Mouse (Mus musculus) heart, embryonic 13.5 days (tissue): Measurements from ENCODE around the gene Caskin1. TPM values are rescaled to one million over a fixed set of nuclear protein-coding genes. Genes with fewer than 3 reads are reported as not detected.

ENCODE experiments used
- ATAC-seq: fragments of 200-750 bp; cut with Nextera tagmentation; 2 replicates; pipeline ENCODE4 v1.8.0; 2017; ENCODE audit warnings: moderate TSS enrichment; ENCODE audit not compliant: insufficient number of reproducible peaks, low FRiP score, low TSS enrichment; ENCODE audit errors: extremely low read depth
- H3K27ac ChIP-seq: fragments of 300-500 bp; sonication (generic); replicated peaks from 2 replicates; pipeline ENCODE4 v1.5.1; 2015; ENCODE audit warnings: moderate library complexity, mild to moderate bottlenecking, inconsistent platforms
- H3K27me3 ChIP-seq: fragments of 300-500 bp; sonication (generic); replicated peaks from 2 replicates; pipeline ENCODE4 v1.6.1; 2015; ENCODE audit warnings: mild to moderate bottlenecking, inconsistent platforms
- H3K36me3 ChIP-seq: fragments of 300-500 bp; sonication (generic); 2 replicates; pipeline ENCODE4 v1.6.1; 2015; ENCODE audit warnings: mild to moderate bottlenecking, inconsistent platforms
- H3K4me1 ChIP-seq: fragments of 300-500 bp; sonication (generic); 2 replicates; pipeline ENCODE4 v1.6.1; 2015; ENCODE audit warnings: inconsistent platforms
- H3K4me2 ChIP-seq: fragments of 300-500 bp; sonication (generic); 2 replicates; pipeline ENCODE4 v1.6.1; 2015; ENCODE audit warnings: inconsistent platforms, mild to moderate bottlenecking, moderate library complexity
- H3K4me3 ChIP-seq: fragments of 300-500 bp; sonication (generic); 2 replicates; pipeline ENCODE4 v1.5.1; 2015; ENCODE audit warnings: moderate library complexity, mild to moderate bottlenecking, inconsistent platforms
- H3K9ac ChIP-seq: fragments of 300-500 bp; sonication (generic); 2 replicates; pipeline ENCODE4 v1.6.1; 2015; ENCODE audit warnings: inconsistent platforms, mild to moderate bottlenecking, moderate library complexity
- H3K9me3 ChIP-seq: fragments of 300-500 bp; sonication (generic); 2 replicates; pipeline ENCODE4 v1.6.1; 2016; ENCODE audit warnings: inconsistent platforms
- WGBS: fragments of 180-500 bp; shearing (Covaris S2); methylation state at CpG from one replicate; pipeline ENCODE4 v1.1.7; 2015; ENCODE audit warnings: mixed read lengths; 5-methylcytosine and 5-hydroxymethylcytosine counted together
- polyA plus RNA-seq: library from polyadenylated mRNA; unstranded; fragments of >200 nt; fragmentation: Nextera tagmentation; extraction: Ambion mirVana; gene quantifications from 2 replicates; pipeline ENCODE4 v1.2.1, GENCODE M21; 2015

Caskin1 gene
- 0.55 and 0.76 TPM in 2 replicates for polyA plus RNA-seq

GRCm38 (mm10) chr17:24488186-24488661, at the start of gene Caskin1:
Gene Caskin1, plus strand, starts transcription at chr17:24488601.
- H3K9ac ChIP-seq = peak within 1 kb of the TSS; percentile 86
- peak within 1 kb of the TSS; percentile 99 for H3K4me2 ChIP-seq
- H3K27me3 ChIP-seq = peaks cover 64% of the 10 kb centered on the region
- ATAC-seq = no peak
- no peaks in the 10 kb centered on the region for H3K36me3 ChIP-seq
- no peak within 1 kb of the TSS for H3K27ac ChIP-seq
- H3K9me3 ChIP-seq = no peaks in the 10 kb centered on the region
- peaks cover 19% of the 10 kb centered on the region for H3K4me1 ChIP-seq
- H3K4me3 ChIP-seq = peak within 1 kb of the TSS; percentile 75
- WGBS = 1% methylated on average over 44 of the region's 45 CpGs

DNA sequence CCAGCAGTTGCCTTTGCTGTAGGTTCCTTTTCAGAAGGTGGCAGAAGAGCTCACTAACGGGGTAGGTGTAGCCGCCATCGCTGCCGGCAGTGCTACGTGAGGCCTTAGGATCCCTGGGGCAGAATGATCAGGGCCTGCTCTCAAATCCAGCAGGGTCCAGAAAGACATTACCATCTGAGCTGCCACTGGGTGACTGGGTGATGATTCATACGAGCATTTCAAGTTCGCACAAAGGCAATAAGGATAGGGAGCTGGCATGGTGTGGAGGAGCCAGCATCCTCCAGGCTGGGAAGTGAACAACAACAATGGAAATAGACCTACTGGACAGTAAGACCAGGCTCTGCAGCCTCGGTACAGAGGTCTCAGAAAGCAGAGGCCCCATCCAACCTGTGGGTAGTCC, 48.0 kb upstream of the Caskin1 start:
- Histone ChIP-seq H3K9ac (no peak overlapping the region), H3K36me3 (peaks cover 98% of the 10 kb centered on the region), H3K4me1 (no peaks in the 10 kb centered on the region), H3K9me3 (no peaks in the 10 kb centered on the region), H3K4me3 (no peak overlapping the region), H3K27me3 (no peaks in the 10 kb centered on the region), H3K27ac (no peak overlapping the region), H3K4me2 (no peak overlapping the region)
- no peak for ATAC-seq
- WGBS = 86% methylated on average over 8 of the region's 8 CpGs

- WGBS = 46% methylated on average over 2 of the region's 2 CpGs
- ATAC-seq = no peak
Measured at GRCm38 (mm10) chr17:24441148-24441547, 47.3 kb upstream of the Caskin1 start.

DNA sequence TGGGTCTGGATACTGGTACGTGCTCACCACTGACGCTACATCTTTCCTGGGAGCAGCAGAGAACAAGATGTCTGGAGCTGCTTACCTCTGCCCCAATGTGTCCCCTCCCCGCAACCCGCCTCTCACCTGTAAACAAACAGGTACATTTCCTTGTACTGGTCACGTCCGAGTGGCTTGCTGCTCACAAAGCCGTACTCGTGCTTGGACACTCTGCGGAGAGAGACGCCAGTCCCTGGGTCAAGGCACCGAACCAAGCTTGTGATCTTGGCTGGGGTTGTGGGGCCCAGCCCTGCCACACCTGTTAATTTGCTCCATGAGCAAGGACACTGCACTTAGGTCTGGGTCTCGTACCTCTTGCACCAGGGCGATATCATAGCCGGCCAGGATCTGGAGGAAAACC, 46.3 kb upstream of the Caskin1 start:
- H3K27ac ChIP-seq = no peak overlapping the region
- no peaks in the 10 kb centered on the region for H3K9me3 ChIP-seq
- WGBS = 83% methylated on average over 14 of the region's 14 CpGs
- H3K36me3 ChIP-seq = peaks cover 98% of the 10 kb centered on the region
- no peak overlapping the region for H3K4me2 ChIP-seq
- no peaks in the 10 kb centered on the region for H3K4me1 ChIP-seq
- no peaks in the 10 kb centered on the region for H3K27me3 ChIP-seq
- no peak overlapping the region for H3K4me3 ChIP-seq
- H3K9ac ChIP-seq = no peak overlapping the region
- ATAC-seq = no peak

More at GRCm38 (mm10) chr17:24441148-24441547, 47.3 kb upstream of the Caskin1 start:
- Histone ChIP-seq H3K4me1 (no peaks in the 10 kb centered on the region), H3K4me2 (no peak overlapping the region), H3K27ac (no peak overlapping the region), H3K36me3 (peaks cover 98% of the 10 kb centered on the region), H3K9me3 (no peaks in the 10 kb centered on the region), H3K4me3 (no peak overlapping the region), H3K9ac (no peak overlapping the region), H3K27me3 (no peaks in the 10 kb centered on the region)

DNA sequence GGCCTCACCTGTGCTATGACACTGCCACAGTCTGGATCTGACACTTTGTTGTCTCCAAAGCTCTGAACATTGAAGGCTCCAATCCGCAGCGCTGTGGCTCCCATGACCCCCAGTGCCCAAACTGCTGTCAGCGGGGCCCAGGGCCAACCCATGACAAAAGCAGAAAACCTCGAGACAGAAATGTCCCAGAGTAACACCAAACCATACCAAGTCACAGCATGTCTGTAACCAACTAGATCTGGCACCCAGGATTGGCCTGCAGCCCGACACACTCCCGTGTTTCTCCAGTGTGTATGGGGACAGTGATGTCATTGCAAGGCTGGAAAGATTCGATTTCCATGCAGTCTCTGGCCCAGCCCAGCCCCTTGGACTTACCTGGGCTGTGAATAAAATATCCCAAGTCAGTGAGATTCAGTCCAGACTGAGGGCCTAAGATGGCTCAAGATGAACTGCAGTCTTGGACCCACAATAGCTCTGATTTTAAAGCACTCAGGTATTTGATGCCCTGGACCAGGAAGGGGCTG, 45.7 kb upstream of the Caskin1 start, which contains the start of gene Dnase1l2:
TSS of gene Dnase1l2 (minus strand) at position 474 of the 524 bp plus-strand sequence.
- ATAC-seq = no peak
- no peaks in the 10 kb centered on the region for H3K27me3 ChIP-seq
- 73% methylated on average over 7 of the region's 7 CpGs for whole genome bisulfite sequencing
- peaks cover 98% of the 10 kb centered on the region for H3K36me3 ChIP-seq
- H3K9ac ChIP-seq = no peak within 1 kb of the TSS
- H3K4me1 ChIP-seq = no peaks in the 10 kb centered on the region
- H3K4me3 ChIP-seq = no peak within 1 kb of the TSS
- no peak within 1 kb of the TSS for H3K4me2 ChIP-seq
- no peaks in the 10 kb centered on the region for H3K9me3 ChIP-seq
- no peak within 1 kb of the TSS for H3K27ac ChIP-seq

DNA sequence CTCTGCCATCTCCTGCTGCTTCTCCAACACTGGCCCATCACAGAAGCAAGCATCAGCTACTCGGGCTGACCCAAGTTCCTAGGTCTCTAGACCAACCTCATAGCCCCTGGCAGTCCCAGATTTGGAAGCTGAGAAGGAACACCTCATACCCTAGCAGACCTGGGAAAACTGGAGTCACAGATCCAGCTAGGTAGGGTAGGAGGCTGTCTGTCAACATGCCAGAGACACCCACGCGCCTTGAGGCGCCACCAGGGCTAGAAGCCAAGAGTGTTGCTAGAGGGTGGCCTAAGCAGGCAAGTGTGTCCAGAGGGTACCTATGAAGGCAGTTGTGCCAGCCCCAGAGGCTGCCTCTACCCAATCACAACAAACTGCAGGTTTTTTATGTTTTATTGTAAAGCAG, 45.0 kb upstream of the Caskin1 start:
- 78% methylated on average over 4 of the region's 4 CpGs for WGBS
- Histone ChIP-seq H3K27ac (no peak overlapping the region), H3K4me3 (no peak overlapping the region), H3K9me3 (no peaks in the 10 kb centered on the region), H3K4me2 (no peak overlapping the region), H3K36me3 (peaks cover 98% of the 10 kb centered on the region), H3K9ac (no peak overlapping the region), H3K27me3 (no peaks in the 10 kb centered on the region), H3K4me1 (no peaks in the 10 kb centered on the region)
- no peak for ATAC-seq

- Histone ChIP-seq H3K4me2 (no peak overlapping the region), H3K36me3 (peaks cover 99% of the 10 kb centered on the region), H3K9ac (no peak overlapping the region), H3K4me3 (no peak overlapping the region), H3K27me3 (no peaks in the 10 kb centered on the region), H3K4me1 (no peaks in the 10 kb centered on the region; the same call in 1 of the 2 replicates), H3K27ac (no peak overlapping the region), H3K9me3 (no peaks in the 10 kb centered on the region)
- WGBS = 89% methylated on average over 8 of the region's 8 CpGs
- no peak for ATAC-seq
Measured at GRCm38 (mm10) chr17:24446590-24446989, 41.8 kb upstream of the Caskin1 start.

DNA sequence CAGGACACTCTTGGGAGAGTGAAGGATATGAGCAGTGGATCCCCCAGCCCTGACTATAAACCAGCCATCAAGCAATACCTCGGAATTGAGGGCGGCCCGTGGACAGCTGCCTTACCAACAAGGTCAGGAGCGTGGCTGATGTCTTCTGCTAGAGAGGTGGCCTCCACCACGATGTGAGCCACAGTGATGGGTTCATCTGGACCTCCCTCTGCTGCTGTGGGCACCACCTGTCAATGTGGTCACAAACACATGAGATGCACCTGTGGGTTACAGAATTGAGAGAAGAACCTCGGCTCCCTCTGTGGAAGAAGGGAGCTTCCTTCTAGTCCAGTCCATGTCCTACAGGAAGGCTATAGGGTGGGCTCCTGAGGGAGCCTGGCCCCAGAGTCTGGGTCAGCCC, 38.9 kb upstream of the Caskin1 start:
- no peak for ATAC-seq
- H3K4me3 ChIP-seq = no peak overlapping the region
- H3K27me3 ChIP-seq = no peaks in the 10 kb centered on the region
- peaks cover 14% of the 10 kb centered on the region for H3K4me1 ChIP-seq
- no peak overlapping the region for H3K9ac ChIP-seq
- no peaks in the 10 kb centered on the region for H3K9me3 ChIP-seq
- no peak overlapping the region for H3K27ac ChIP-seq
- peaks cover 74% of the 10 kb centered on the region for H3K36me3 ChIP-seq
- H3K4me2 ChIP-seq = no peak overlapping the region
- WGBS = 87% methylated on average over 6 of the region's 6 CpGs

DNA sequence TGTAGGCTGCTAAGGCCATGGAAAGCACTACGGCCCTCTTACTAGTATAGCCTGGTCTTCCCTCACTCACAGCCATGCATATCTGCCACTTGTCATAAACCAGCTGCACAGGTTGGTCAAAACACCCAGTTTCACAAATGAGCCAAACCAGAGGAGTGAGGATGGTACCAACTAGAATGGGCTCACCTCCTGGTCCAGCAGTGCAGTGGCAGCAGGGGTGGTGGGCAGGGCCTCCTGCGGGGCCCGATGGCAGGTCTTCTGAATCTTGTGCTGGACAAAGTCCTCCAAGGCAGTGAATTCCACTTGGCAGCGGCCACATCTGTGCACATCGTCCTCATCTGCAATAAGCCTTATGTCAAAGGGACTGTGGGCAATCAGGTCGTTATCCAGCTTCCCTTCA, 37.2 kb upstream of the Caskin1 start:
- H3K4me3 ChIP-seq = no peak overlapping the region
- no peak overlapping the region for H3K9ac ChIP-seq
- peaks cover 20% of the 10 kb centered on the region for H3K4me1 ChIP-seq
- WGBS = 92% methylated on average over 6 of the region's 6 CpGs
- no peak overlapping the region for H3K4me2 ChIP-seq
- H3K36me3 ChIP-seq = peaks cover 56% of the 10 kb centered on the region
- H3K27me3 ChIP-seq = no peaks in the 10 kb centered on the region
- H3K9me3 ChIP-seq = no peaks in the 10 kb centered on the region
- no peak overlapping the region for H3K27ac ChIP-seq
- ATAC-seq = no peak

DNA sequence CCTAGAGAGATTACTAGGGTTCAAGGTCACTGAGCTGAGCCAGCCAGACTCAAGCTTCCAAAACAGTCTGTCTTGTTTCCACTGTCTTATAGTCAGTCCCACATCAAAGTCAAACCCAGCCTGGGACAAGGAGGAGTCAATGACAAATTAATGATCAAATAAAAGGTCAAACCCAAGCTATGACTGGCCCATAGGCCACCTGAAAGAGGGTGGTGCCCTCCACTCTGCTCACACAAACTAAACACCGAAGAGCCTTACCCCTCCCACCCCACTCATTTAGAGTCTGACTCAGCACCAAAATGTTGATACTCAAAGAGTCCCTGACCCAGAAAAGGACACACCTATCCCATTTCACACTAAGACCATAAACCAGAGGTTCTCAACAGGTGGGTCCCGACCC, 35.0 kb upstream of the Caskin1 start:
- Histone ChIP-seq H3K4me2 (peak overlapping the region; percentile 80), H3K9me3 (no peaks in the 10 kb centered on the region)
- ATAC-seq = no peak

GRCm38 (mm10) chr17:24454218-24454755, 34.1 kb upstream of the Caskin1 start:
- ATAC-seq = no peak
- Histone ChIP-seq H3K27ac (peak overlapping the region; percentile 97), H3K4me2 (peak overlapping the region; percentile 80), H3K4me3 (peak overlapping the region; percentile 87), H3K9ac (peak overlapping the region; percentile 95), H3K27me3 (no peaks in the 10 kb centered on the region), H3K9me3 (no peaks in the 10 kb centered on the region), H3K4me1 (peaks cover 20% of the 10 kb centered on the region), H3K36me3 (peaks cover 26% of the 10 kb centered on the region)
- WGBS = 4% methylated on average over 14 of the region's 14 CpGs

More for the DNA sequence above, 35.0 kb upstream of the Caskin1 start:
- H3K27me3 ChIP-seq = no peaks in the 10 kb centered on the region
- peaks cover 35% of the 10 kb centered on the region for H3K36me3 ChIP-seq
- WGBS = 72% methylated on average over 2 of the region's 2 CpGs
- H3K27ac ChIP-seq = no peak overlapping the region
- H3K4me3 ChIP-seq = peak overlapping the region; percentile 87; the same call in 1 of the 2 replicates
- no peak overlapping the region for H3K9ac ChIP-seq
- peaks cover 20% of the 10 kb centered on the region for H3K4me1 ChIP-seq
